Mouse (Mus musculus) lung, adult 2 months (tissue): ENCODE measurements around the gene Wdr26.

Source experiments
- CTCF ChIP-seq: fragments of 200-500 bp; IDR thresholded peaks from 2 replicates; pipeline ENCODE4 v1.5.1; 2011; ENCODE audit warnings: mild to moderate bottlenecking, low read length, control low read depth; ENCODE audit not compliant: insufficient read depth
- POLR2A ChIP-seq: fragments of 200-500 bp; IDR thresholded peaks from 2 replicates; pipeline ENCODE4 v1.6.1; 2011; ENCODE audit warnings: low read depth, mild to moderate bottlenecking, control low read depth, low read length, borderline replicate concordance; ENCODE audit errors: extremely low read depth

DNA sequence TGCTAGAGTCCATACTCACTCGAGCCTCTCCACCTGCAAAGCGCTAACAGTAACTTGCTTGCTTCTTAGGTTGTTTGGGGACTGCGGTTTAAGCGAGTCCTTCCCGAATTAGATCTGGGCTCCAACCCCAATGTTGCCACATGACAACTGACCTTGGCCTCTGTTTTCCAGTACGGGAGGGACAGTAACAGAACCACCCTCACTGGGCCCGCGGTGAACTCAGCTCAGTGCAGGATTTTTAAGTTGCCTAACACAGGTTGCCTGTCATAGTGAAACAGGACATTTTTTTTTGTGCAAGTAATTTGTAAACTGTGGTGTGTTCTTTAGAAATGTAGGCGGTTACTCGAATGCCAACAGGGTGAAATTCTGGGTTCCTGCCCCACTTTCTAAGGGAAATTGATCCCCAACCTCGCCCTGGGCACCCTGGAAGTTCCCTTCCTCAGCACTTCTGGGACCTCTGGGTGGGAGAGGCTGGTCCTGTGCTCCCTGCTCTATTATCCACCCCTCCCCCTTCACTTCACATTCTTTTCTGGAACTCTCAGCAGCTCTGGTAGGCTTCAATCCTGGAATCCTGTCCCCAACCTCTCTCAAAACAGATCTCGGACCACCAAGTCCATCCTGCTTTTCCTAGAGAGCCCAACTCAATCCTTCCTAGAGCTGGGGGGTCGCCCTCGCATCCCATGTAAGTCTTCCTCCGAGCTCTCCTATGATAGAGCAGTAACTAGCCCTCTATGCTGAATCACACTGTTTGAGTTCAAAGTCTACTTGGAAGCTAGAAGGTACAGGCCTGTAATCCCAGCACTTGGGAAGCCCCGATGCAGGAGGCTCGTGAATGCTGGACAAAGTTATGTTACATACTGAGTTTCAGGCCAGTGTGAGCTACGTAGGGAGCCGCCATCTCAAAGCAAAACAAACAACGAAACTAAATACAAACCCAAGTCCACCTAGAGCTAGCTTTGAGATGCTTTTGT is 46.1 kb upstream of the Wdr26 start:
- no peak for TF ChIP-seq CTCF
- no peak for TF ChIP-seq POLR2A
